Mouse (Mus musculus): ENCODE measurements around the gene Stard10.

- TF ChIP-seq CTCF (IDR thresholded peaks at IDR 0.05; ENCODE audit: low read depth) (no peak), EP300 (IDR thresholded peaks at IDR 0.05; ENCODE audit: low read depth) (no peak)
Measured at GRCm38 (mm10) chr7:101293138-101293537, 23.7 kb upstream of the Stard10 start.

All from heart, postnatal 0 days (tissue).